Mouse (Mus musculus) embryonic fibroblast, embryonic 13.5 days (primary cell): ENCODE results near the gene Ppp1ca.

Source experiments
- CTCF ChIP-seq: IDR thresholded peaks from 2 replicates; pipeline ENCODE4 v1.5.1; 2011; ENCODE audit warnings: mild to moderate bottlenecking, control low read depth, low read length, moderate library complexity, borderline replicate concordance; ENCODE audit not compliant: insufficient read depth
- POLR2A ChIP-seq: IDR thresholded peaks from 2 replicates; pipeline ENCODE4 v1.6.1; 2011; ENCODE audit warnings: low read depth, mild to moderate bottlenecking, control low read depth, low read length, moderate library complexity

GRCm38 (mm10) chr19:4228891-4229290 lies 37.0 kb downstream of the Ppp1ca start:
- no peak for TF ChIP-seq POLR2A
- no peak for TF ChIP-seq CTCF
